Mouse (Mus musculus) forebrain, embryonic 10.5 days (tissue): ENCODE measurements around the gene Nipsnap3b. TPM values are rescaled to one million over a fixed set of nuclear protein-coding genes. Genes with fewer than 3 reads are reported as not detected.

ENCODE experiments used
- DNase-seq: peaks from one replicate; pipeline ENCODE4 v3.0.0-alpha.2; 2017; ENCODE audit warnings: low spot score; ENCODE audit errors: extremely low spot score
- H3K27ac ChIP-seq: fragments of 300-500 bp; sonication (generic); 2 replicates; pipeline ENCODE4 v1.5.1; 2016; ENCODE audit warnings: mild to moderate bottlenecking
- H3K27me3 ChIP-seq: fragments of 300-500 bp; sonication (generic); 2 replicates; pipeline ENCODE4 v1.6.1; 2016; ENCODE audit warnings: mild to moderate bottlenecking; ENCODE audit not compliant: poor library complexity, severe bottlenecking
- H3K36me3 ChIP-seq: fragments of 300-500 bp; sonication (generic); replicated peaks from 2 replicates; pipeline ENCODE4 v1.6.1; 2016; ENCODE audit warnings: mild to moderate bottlenecking, moderate library complexity
- H3K4me1 ChIP-seq: fragments of 300-500 bp; sonication (generic); 2 replicates; pipeline ENCODE4 v1.6.1; 2016
- H3K4me3 ChIP-seq: fragments of 300-500 bp; sonication (generic); 2 replicates; pipeline ENCODE4 v1.5.1; 2016; ENCODE audit warnings: mild to moderate bottlenecking, moderate library complexity
- H3K9me3 ChIP-seq: fragments of 300-500 bp; sonication (generic); 2 replicates; pipeline ENCODE4 v1.6.1; 2016; ENCODE audit warnings: mild to moderate bottlenecking, moderate library complexity
- WGBS: fragments of 180-500 bp; shearing (Covaris S2); methylation state at CpG from one replicate; pipeline ENCODE4 v1.1.7; 2016; 5-methylcytosine and 5-hydroxymethylcytosine counted together
- polyA plus RNA-seq: library from polyadenylated mRNA; unstranded; fragments of >200 nt; fragmentation: Nextera tagmentation; extraction: Ambion mirVana; gene quantifications from 2 replicates; pipeline ENCODE4 v1.2.1, GENCODE M21; 2016

The Nipsnap3b gene
- polyA plus RNA-seq, 1 experiment from 2014 or later, result 74.9 TPM

- H3K36me3 ChIP-seq, result peaks cover 42% of the 10 kb centered on the region
- WGBS, result 86% methylated on average over 4 of the region's 4 CpGs
Measured at GRCm38 (mm10) chr4:53024397-53024796, 12.7 kb downstream of the Nipsnap3b start.

GRCm38 (mm10) chr4:53027811-53028210 is 16.1 kb downstream of the Nipsnap3b start:
- H3K4me1 ChIP-seq, result peaks cover 8% of the 10 kb centered on the region; the same call in 1 of the 2 replicates
- DNase-seq, result no peak
- H3K27ac ChIP-seq, result no peak overlapping the region
- H3K36me3 ChIP-seq, result peaks cover 14% of the 10 kb centered on the region
- no peaks in the 10 kb centered on the region; the same call in 1 of the 2 replicates for H3K9me3 ChIP-seq
- H3K27me3 ChIP-seq, result no peaks in the 10 kb centered on the region
- no peak overlapping the region for H3K4me3 ChIP-seq
- WGBS, result 87% methylated on average over 3 of the region's 3 CpGs

More at GRCm38 (mm10) chr4:53024397-53024796, 12.7 kb downstream of the Nipsnap3b start:
- DNase-seq, result no peak
- no peak overlapping the region for H3K27ac ChIP-seq
- H3K4me1 ChIP-seq, result 0 out of 2 replicates have a peak, but pooled peaks cover 4% of the 10 kb centered on the region
- no peaks in the 10 kb centered on the region; the same call in 1 of the 2 replicates for H3K9me3 ChIP-seq
- no peak overlapping the region for H3K4me3 ChIP-seq
- no peaks in the 10 kb centered on the region for H3K27me3 ChIP-seq

GRCm38 (mm10) chr4:53030326-53030948 is 18.8 kb downstream of the Nipsnap3b start:
- Histone ChIP-seq H3K27me3 (no peaks in the 10 kb centered on the region), H3K9me3 (no peaks in the 10 kb centered on the region; the same call in 1 of the 2 replicates), H3K27ac (no peak overlapping the region), H3K36me3 (no peaks in the 10 kb centered on the region), H3K4me3 (no peak overlapping the region), H3K4me1 (peaks cover 8% of the 10 kb centered on the region; the same call in 1 of the 2 replicates)
- 47% methylated on average over 8 of the region's 8 CpGs for WGBS
- DNase-seq, result no peak

- no peak for DNase-seq
- H3K27ac ChIP-seq, result no peak overlapping the region
- peaks cover 11% of the 10 kb centered on the region; the same call in 1 of the 2 replicates for H3K36me3 ChIP-seq
- H3K27me3 ChIP-seq, result no peaks in the 10 kb centered on the region
- no peaks in the 10 kb centered on the region for H3K9me3 ChIP-seq
- no peaks in the 10 kb centered on the region for H3K4me1 ChIP-seq
- WGBS, result 93% methylated on average over 8 of the region's 8 CpGs
- no peak overlapping the region for H3K4me3 ChIP-seq
Measured at GRCm38 (mm10) chr4:53043819-53044218, 32.1 kb downstream of the Nipsnap3b start.

- H3K36me3 ChIP-seq, result peaks cover 11% of the 10 kb centered on the region; the same call in 1 of the 2 replicates
- no peaks in the 10 kb centered on the region for H3K4me1 ChIP-seq
- H3K27ac ChIP-seq, result no peak overlapping the region
- WGBS, result 86% methylated on average over 7 of the region's 7 CpGs
- H3K9me3 ChIP-seq, result no peaks in the 10 kb centered on the region
- no peak for DNase-seq
- no peak overlapping the region for H3K4me3 ChIP-seq
- H3K27me3 ChIP-seq, result no peaks in the 10 kb centered on the region
Measured at GRCm38 (mm10) chr4:53045807-53046206, 34.1 kb downstream of the Nipsnap3b start.

- WGBS, result 86% methylated on average over 9 of the region's 9 CpGs
- H3K9me3 ChIP-seq, result no peaks in the 10 kb centered on the region
- H3K36me3 ChIP-seq, result peaks cover 11% of the 10 kb centered on the region; the same call in 1 of the 2 replicates
- no peaks in the 10 kb centered on the region for H3K4me1 ChIP-seq
- H3K4me3 ChIP-seq, result no peak overlapping the region
- no peak overlapping the region for H3K27ac ChIP-seq
- H3K27me3 ChIP-seq, result no peaks in the 10 kb centered on the region
- DNase-seq, result no peak
Measured at GRCm38 (mm10) chr4:53046238-53047022, 34.8 kb downstream of the Nipsnap3b start.

GRCm38 (mm10) chr4:53062301-53063008 is 50.8 kb downstream of the Nipsnap3b start:
- Histone ChIP-seq H3K4me3 (no peak overlapping the region), H3K27me3 (no peaks in the 10 kb centered on the region), H3K27ac (no peak overlapping the region), H3K4me1 (no peaks in the 10 kb centered on the region), H3K9me3 (no peaks in the 10 kb centered on the region), H3K36me3 (peaks cover 8% of the 10 kb centered on the region)
- no peak for DNase-seq
- WGBS, result 90% methylated on average over 7 of the region's 7 CpGs

Other genes with a start within 250 kb of the Nipsnap3b start
- not detected in 2 replicates for gene Olfr275, start 197.3 kb upstream of the Nipsnap3b start, polyA plus RNA-seq
- not detected in 2 replicates for gene Olfr273, start 152.6 kb upstream of the Nipsnap3b start, polyA plus RNA-seq
- gene Olfr272, start 92.7 kb upstream of the Nipsnap3b start, polyA plus RNA-seq, result not detected in 2 replicates
- not detected in 2 replicates for gene Olfr270, start 47.3 kb upstream of the Nipsnap3b start, polyA plus RNA-seq
- not detected in 2 replicates for gene Nipsnap3a, start 22.6 kb upstream of the Nipsnap3b start, polyA plus RNA-seq
- 2.2 and 2.6 TPM in 2 replicates for gene Abca1, start 148.0 kb downstream of the Nipsnap3b start, polyA plus RNA-seq